Mouse (Mus musculus) forebrain, embryonic 10.5 days (tissue): ENCODE measurements at regions not wholly inside any gene's neighbourhood (a gene's known extent, or its start where the extent isn't known, plus 50 kb on each side); places are given as distances from the start of the nearest gene placed in this dataset.
A peak's percentile ranks its signal among the peaks of the same experiment; 100 is the strongest.

ENCODE experiments used
- DNase-seq: peaks from one replicate; pipeline ENCODE4 v3.0.0-alpha.2; 2017; ENCODE audit warnings: low spot score; ENCODE audit errors: extremely low spot score
- H3K27ac ChIP-seq: fragments of 300-500 bp; sonication (generic); 2 replicates; pipeline ENCODE4 v1.5.1; 2016; ENCODE audit warnings: mild to moderate bottlenecking
- H3K27me3 ChIP-seq: fragments of 300-500 bp; sonication (generic); 2 replicates; pipeline ENCODE4 v1.6.1; 2016; ENCODE audit warnings: mild to moderate bottlenecking; ENCODE audit not compliant: poor library complexity, severe bottlenecking
- H3K36me3 ChIP-seq: fragments of 300-500 bp; sonication (generic); replicated peaks from 2 replicates; pipeline ENCODE4 v1.6.1; 2016; ENCODE audit warnings: mild to moderate bottlenecking, moderate library complexity
- H3K4me1 ChIP-seq: fragments of 300-500 bp; sonication (generic); 2 replicates; pipeline ENCODE4 v1.6.1; 2016
- H3K4me3 ChIP-seq: fragments of 300-500 bp; sonication (generic); 2 replicates; pipeline ENCODE4 v1.5.1; 2016; ENCODE audit warnings: mild to moderate bottlenecking, moderate library complexity
- H3K9me3 ChIP-seq: fragments of 300-500 bp; sonication (generic); 2 replicates; pipeline ENCODE4 v1.6.1; 2016; ENCODE audit warnings: mild to moderate bottlenecking, moderate library complexity
- WGBS: fragments of 180-500 bp; shearing (Covaris S2); methylation state at CpG from one replicate; pipeline ENCODE4 v1.1.7; 2016; 5-methylcytosine and 5-hydroxymethylcytosine counted together

DNA sequence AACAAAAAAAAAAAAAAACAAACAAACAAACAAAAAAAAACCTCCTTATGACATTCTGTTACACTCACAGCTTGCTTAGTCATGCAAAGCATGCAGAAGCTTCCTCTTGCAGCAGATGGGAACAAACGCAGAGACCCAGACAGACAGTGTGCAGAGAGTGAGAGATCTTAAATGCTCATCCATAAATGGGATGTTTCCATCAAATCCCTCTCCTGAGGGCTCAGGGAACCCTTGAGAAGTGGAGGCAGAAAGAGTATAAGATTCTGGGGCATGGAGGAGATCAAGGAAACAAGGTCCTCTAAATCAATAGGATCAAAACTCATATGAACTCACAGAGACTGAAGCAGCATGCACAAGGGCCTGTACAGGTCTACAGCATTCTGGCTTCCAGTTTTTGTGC is 52.5 kb downstream of the Adm start:
- 87% methylated on average over 1 of the region's 1 CpGs for WGBS
- Histone ChIP-seq H3K27ac (no peak overlapping the region), H3K9me3 (no peaks in the 10 kb centered on the region), H3K4me1 (no peaks in the 10 kb centered on the region), H3K36me3 (no peaks in the 10 kb centered on the region), H3K27me3 (no peaks in the 10 kb centered on the region), H3K4me3 (no peak overlapping the region)
- DNase-seq, result no peak

DNA sequence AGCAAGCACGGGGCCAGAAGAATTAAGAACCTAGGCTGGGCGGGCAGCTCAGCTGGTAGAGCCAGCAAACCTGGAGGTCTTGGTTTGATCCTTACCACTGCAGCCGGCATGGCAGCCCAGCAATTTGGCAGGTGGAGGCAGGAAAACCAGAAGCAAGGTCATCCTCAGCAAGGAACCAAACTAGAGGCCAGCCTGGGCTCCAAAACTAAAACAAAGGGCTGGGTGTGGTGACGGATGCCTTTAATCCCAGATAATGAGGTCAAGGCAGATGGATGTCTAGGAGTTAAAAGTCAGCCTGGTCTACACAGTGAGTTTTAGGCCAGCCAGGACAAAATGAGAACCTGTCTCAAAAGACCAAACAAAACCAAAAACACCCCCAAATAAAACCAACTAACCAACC is 55.5 kb downstream of the Adm start:
- Histone ChIP-seq H3K36me3 (no peaks in the 10 kb centered on the region), H3K4me1 (no peaks in the 10 kb centered on the region), H3K9me3 (no peaks in the 10 kb centered on the region), H3K4me3 (no peak overlapping the region), H3K27ac (no peak overlapping the region), H3K27me3 (no peaks in the 10 kb centered on the region)
- no peak for DNase-seq
- 75% methylated on average over 4 of the region's 4 CpGs for WGBS

DNA sequence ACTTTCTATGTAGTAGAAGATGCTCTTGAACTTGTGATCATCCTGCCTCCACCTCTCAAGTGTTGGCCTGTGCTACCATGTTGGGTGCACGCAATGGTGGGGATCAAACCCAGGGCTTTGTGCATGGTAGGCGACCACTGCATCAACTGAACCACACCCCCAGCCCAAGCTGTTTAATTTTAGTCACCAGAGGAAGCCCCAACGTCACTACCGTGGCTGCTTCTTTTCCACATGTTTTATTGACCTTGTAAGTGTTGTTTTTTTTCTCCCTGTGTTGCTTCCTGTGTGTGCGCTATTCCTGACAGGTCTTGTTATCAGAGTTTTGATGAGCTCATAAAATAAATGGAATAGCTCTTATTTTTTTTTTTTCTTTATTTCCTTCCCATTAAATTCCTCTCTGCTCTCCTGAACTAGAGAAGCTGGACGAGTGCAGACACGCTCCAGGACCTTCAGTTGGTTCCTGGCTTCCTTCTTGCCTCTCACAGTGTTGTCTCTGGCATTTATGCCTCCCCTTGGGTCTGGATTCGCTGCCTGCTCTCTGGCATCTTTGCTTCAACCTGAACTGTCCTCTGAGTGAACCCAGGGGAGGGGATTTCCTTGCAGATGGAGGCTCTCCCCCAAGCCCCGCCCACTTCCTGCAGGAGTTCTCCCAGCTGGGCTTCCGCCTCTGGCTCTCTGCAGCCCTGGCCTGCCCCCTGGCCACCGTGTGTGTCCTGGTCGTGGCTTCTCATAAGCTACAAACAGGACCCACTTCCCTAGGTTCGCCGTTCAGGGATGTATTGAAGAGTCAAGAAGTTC is 61.6 kb downstream of the Adm start:
- WGBS, result 49% methylated on average over 14 of the region's 14 CpGs

DNA sequence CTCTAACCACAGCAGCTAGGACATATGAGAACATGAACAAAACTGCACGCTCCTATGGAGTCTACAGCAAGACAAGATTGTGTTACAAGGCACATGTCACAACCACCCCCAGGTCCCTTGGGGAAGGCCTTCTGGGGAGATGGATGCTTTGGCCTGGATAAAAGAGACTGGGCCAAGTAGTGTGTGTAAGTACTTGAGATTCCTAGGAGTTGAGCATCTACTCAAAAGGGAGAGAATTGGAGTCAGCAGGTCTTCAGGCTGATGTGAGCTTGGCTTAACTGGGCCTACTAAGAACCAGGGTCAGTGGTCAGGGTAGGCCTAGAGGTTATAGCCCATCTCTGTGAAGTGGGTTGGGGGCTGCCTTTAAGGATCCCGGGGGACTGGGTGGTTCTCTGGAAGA is 62.8 kb downstream of the Adm start:
- H3K9me3 ChIP-seq, result no peaks in the 10 kb centered on the region
- H3K36me3 ChIP-seq, result no peaks in the 10 kb centered on the region
- H3K27ac ChIP-seq, result no peak overlapping the region
- H3K27me3 ChIP-seq, result no peaks in the 10 kb centered on the region
- DNase-seq, result no peak
- peaks cover 7% of the 10 kb centered on the region for H3K4me1 ChIP-seq
- 95% methylated on average over 2 of the region's 2 CpGs for WGBS
- H3K4me3 ChIP-seq, result no peak overlapping the region

More for the DNA sequence above, 61.6 kb downstream of the Adm start:
- no peaks in the 10 kb centered on the region for H3K36me3 ChIP-seq
- peak overlapping the region; percentile 65 for H3K27ac ChIP-seq
- H3K27me3 ChIP-seq, result no peaks in the 10 kb centered on the region
- peak; percentile 52 for DNase-seq
- H3K9me3 ChIP-seq, result no peaks in the 10 kb centered on the region
- H3K4me3 ChIP-seq, result 0 out of 2 replicates have a peak overlapping the region, but pooled peaks have one; percentile 0
- H3K4me1 ChIP-seq, result peaks cover 7% of the 10 kb centered on the region

DNA sequence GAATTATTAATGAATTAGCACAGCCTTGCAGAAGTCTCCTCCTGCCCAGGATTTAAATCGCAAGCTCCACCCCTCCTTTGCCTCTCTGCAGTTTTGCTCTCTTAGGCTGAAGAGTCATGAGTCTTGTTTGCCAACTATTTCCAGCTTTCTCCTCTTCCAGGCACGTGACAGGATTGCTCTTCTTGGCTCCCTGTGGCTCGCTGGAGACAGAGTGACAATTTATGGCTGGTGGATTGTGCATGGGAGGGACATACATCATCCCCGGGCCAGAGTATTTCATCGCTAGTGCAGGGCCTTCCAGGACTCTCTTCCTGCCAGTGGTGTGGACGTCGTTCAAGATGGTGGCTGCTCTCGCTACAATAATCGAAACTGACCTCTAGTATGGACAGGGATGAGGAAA is 63.4 kb downstream of the Adm start:
- no peak overlapping the region for H3K4me3 ChIP-seq
- DNase-seq, result no peak
- H3K27me3 ChIP-seq, result no peaks in the 10 kb centered on the region
- no peak overlapping the region for H3K27ac ChIP-seq
- H3K36me3 ChIP-seq, result no peaks in the 10 kb centered on the region
- peaks cover 7% of the 10 kb centered on the region for H3K4me1 ChIP-seq
- no peaks in the 10 kb centered on the region for H3K9me3 ChIP-seq
- WGBS, result 90% methylated on average over 9 of the region's 9 CpGs

DNA sequence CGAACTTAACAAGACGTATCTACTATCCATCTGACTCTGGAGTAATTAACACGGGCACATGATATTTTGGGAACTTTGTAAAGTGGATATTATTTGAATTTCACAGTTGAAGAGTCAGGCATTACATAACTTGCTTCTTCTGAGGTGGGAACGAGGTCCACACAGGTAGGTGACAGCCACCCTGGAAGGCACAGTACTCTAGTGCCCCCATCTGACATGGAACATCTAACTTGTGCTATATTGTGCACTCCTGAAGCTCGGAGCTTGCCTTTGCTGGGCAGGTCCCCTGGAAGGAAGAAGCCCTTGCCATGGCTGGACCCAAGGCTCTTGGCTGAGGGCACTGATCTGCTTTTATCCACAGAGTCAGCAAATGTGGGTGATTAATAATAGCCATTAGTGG is 66.8 kb downstream of the Adm start:
- Histone ChIP-seq H3K4me3 (no peak overlapping the region), H3K27ac (no peak overlapping the region), H3K9me3 (no peaks in the 10 kb centered on the region), H3K27me3 (no peaks in the 10 kb centered on the region), H3K36me3 (no peaks in the 10 kb centered on the region), H3K4me1 (peaks cover 4% of the 10 kb centered on the region)
- no peak for DNase-seq
- WGBS, result 86% methylated on average over 5 of the region's 5 CpGs

DNA sequence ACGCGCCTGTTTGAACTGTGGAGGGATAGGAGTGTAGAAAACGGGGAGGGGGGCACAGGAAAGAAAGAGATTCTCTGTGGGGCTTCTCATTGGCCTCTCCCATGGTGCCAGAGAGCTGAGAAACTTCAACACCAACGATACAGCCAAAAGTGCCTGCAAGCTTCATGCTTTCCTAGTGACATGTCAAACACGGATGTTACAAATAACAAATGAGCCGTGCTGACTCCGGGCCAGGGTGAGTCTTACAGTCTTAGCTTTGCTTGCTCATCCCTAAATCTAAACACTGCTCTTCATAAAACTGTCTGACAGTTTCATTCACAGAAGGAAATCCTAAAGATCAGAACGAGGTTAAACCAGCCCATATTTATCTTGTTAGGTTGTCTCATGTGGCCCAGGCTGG is 68.3 kb downstream of the Adm start:
- Histone ChIP-seq H3K4me3 (no peak overlapping the region), H3K9me3 (no peaks in the 10 kb centered on the region), H3K4me1 (no peaks in the 10 kb centered on the region), H3K36me3 (no peaks in the 10 kb centered on the region), H3K27ac (no peak overlapping the region), H3K27me3 (no peaks in the 10 kb centered on the region)
- WGBS, result 88% methylated on average over 8 of the region's 8 CpGs
- DNase-seq, result no peak

DNA sequence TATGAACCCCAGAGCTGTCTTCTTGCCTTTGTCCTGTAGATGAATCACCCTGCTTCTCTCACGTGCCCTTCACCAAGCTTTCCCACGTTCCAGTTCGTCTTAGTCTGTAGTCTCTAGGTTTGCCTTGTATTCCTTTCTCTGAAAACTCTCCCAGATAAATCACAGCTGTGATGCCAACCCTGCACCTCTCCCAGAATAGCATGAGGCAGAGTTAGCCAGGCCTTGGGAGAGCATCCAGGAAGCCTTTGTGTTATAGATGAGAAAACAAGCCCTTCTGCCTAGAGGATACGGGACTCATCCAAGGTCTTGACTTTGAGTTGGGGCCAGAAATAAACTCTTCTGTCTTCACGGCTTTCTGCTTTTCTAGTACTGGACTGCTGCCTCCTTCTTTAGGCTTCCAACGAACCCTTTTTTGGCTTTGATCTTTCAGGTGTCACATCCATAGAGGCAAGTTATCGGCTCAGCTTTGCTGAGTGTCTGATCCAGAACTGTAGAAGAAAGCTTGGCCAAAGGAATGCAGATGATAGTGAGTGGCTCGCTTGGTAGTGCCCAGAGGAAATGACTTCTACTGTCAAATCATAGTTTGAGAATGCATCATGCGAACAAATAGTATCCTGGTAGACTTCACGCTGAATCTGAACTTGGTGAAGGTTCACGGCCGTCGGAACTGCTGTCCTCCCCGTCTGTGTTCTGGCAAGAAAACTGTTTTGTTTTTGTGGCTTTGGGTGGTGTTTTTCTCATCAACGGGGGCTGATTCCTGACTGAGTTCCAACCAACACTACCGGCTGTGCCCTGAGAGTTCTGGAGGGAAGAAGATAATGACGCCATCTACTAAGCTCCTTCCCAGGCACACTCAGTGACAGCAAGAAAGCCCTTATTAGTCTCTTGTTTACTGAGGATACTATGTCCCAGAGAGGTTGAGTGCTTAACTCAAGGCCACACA is 69.5 kb upstream of the Ampd3 start:
- no peak overlapping the region for H3K27ac ChIP-seq
- H3K4me3 ChIP-seq, result no peak overlapping the region
- WGBS, result 91% methylated on average over 17 of the region's 17 CpGs
- no peaks in the 10 kb centered on the region for H3K9me3 ChIP-seq
- H3K4me1 ChIP-seq, result no peaks in the 10 kb centered on the region
- H3K36me3 ChIP-seq, result no peaks in the 10 kb centered on the region
- H3K27me3 ChIP-seq, result no peaks in the 10 kb centered on the region
- DNase-seq, result no peak

DNA sequence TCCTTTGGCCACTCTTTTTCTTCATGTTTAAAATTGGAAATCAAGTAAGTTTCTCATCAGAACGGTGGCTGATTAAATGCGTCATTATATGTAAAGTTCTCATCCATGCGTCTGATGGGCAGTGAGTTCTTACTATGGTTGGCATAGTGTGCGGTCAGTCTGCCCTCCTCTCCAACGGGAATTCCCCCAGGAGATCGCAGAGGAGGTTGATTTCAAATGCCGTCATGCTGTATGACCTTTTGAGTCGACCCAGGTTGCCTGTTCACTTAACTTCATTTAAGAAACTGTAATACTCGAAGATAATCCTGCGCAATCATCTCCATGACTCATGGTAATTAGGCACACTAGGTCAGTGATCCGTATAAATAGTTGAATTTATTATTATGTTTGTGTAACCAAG is 68.4 kb upstream of the Ampd3 start:
- no peaks in the 10 kb centered on the region for H3K9me3 ChIP-seq
- no peak for DNase-seq
- 87% methylated on average over 11 of the region's 11 CpGs for WGBS
- H3K4me1 ChIP-seq, result no peaks in the 10 kb centered on the region
- no peak overlapping the region for H3K4me3 ChIP-seq
- no peaks in the 10 kb centered on the region for H3K36me3 ChIP-seq
- H3K27ac ChIP-seq, result no peak overlapping the region
- no peaks in the 10 kb centered on the region for H3K27me3 ChIP-seq

DNA sequence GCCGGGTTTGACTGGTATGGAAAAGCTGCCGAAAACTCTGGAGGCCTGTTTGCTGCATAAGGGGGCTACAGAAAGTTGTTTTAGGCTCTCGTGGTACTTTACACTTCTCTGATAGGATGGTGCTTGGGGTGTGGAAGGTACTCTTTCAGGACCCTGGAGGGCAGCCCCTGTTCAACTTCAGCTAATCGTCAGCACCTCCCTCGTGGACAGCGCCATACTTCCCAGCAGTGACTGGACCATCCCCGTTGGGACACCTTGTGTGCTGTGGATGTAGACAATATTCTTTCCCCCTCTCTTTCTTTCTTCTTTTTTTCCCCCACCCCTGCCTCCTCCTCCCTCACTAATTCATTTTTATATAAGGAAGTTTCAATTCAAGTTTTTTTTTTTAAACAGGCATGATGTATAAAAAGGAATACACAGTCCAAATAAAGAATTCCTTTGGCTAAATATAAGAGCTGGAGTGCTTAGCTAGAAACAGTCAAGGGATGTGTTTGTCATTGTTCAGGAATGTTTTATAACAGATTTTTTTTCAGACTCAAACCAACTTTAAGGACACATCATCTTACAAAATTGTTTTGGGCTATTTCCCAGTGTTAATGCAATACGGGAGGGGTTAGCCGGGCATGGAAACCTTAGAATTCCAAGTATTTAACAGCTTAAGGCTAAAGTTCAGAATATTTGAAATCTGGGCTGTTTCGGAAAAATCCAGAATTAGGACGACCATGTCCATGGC is 66.2 kb upstream of the Ampd3 start:
- Histone ChIP-seq H3K27me3 (no peaks in the 10 kb centered on the region), H3K36me3 (no peaks in the 10 kb centered on the region), H3K9me3 (no peaks in the 10 kb centered on the region), H3K4me1 (peaks cover 6% of the 10 kb centered on the region; the same call in 1 of the 2 replicates), H3K27ac (no peak overlapping the region), H3K4me3 (no peak overlapping the region)
- 67% methylated on average over 11 of the region's 11 CpGs for WGBS
- DNase-seq, result peak; percentile 31

DNA sequence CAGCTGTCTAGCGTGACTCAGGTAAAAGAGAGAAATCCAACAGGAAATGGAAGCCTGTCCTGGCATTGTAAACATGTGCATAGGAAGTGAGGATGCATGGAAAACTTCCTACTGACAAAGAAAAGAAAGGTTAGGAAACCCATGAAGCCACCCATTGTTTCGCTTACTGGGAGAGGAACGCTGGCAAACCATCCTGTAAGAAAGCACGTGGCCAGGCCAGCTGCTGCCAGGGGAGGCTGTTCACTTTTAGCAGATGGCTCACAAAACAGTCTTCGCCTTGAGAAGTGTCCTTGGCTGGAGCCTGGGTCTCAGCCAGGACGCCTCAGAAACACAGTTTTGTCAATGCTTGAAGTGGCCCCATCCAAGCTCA is 65.6 kb upstream of the Ampd3 start:
- Histone ChIP-seq H3K27me3 (no peaks in the 10 kb centered on the region), H3K27ac (no peak overlapping the region), H3K9me3 (no peaks in the 10 kb centered on the region), H3K4me1 (peaks cover 11% of the 10 kb centered on the region; the same call in 1 of the 2 replicates), H3K36me3 (no peaks in the 10 kb centered on the region), H3K4me3 (no peak overlapping the region)
- DNase-seq, result no peak
- 84% methylated on average over 6 of the region's 6 CpGs for WGBS

DNA sequence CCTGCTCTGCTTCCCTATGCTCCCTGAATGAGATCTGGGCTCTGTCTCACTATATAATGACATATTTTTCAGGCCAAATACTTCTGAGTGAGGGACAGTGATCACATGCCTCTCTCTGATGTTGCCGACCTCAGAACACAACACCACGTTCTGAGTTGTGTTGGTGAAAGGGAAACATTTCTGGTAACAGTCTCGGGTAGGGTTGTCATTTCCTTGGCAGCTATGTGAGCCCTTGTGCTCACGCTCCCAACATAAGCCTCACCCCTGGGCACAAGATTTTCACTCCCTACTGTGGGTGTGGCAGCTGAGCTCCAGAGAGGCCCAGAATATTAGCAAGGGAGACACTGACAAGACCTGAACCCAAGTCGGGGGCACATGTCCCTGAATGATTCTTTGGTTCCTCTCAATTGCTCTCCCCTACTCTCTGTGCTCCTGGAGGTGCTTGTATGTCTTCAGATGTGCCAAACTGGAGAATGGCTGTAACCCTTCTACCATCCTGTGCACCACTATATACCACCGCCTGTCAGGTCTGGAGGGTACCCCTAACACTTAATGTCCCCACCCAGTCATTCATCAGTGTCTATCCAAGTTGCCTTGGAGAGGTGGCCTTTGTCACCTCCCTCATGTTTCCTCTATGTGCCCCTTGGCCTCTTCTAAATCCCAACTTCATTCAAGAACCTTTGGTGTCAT is 62.5 kb upstream of the Ampd3 start:
- no peak for DNase-seq
- no peaks in the 10 kb centered on the region for H3K36me3 ChIP-seq
- H3K27me3 ChIP-seq, result no peaks in the 10 kb centered on the region
- H3K4me1 ChIP-seq, result peaks cover 11% of the 10 kb centered on the region; the same call in 1 of the 2 replicates
- H3K27ac ChIP-seq, result no peak overlapping the region
- H3K9me3 ChIP-seq, result no peaks in the 10 kb centered on the region
- no peak overlapping the region for H3K4me3 ChIP-seq
- 88% methylated on average over 6 of the region's 6 CpGs for WGBS
